Mouse (Mus musculus) layer of hippocampus, adult 2 months (tissue): ENCODE results near the gene R3hdml. TPM values are rescaled to one million over a fixed set of nuclear protein-coding genes. Genes with fewer than 3 reads are reported as not detected.

Source experiments
- DNase-seq, 2 experiments: peaks; one replicate each; pipeline ENCODE4 v3.0.0; 2022; ENCODE audit warnings: low spot score in 2 of 2
- H3K27ac ChIP-seq: fragments of 200-600 bp; 2 replicates; pipeline ENCODE4 v1.8.1; 2022
- H3K4me3 ChIP-seq: fragments of 200-600 bp; 2 replicates; pipeline ENCODE4 v1.8.1; 2022; ENCODE audit warnings: mild to moderate bottlenecking
- CTCF ChIP-seq: fragments of 200-600 bp; conservative IDR thresholded peaks from 2 replicates; pipeline ENCODE4 v1.8.1; 2022; ENCODE audit warnings: antibody characterized with exemption, mild to moderate bottlenecking, moderate library complexity
- total RNA-seq, 2 experiments: library from RNA; stranded (reverse); gene quantifications; 2 replicates each; pipeline ENCODE4 v1.2.3; 2021

Gene R3hdml
- total RNA-seq, 2 experiments from 2014 or later: not detected

- Histone ChIP-seq H3K27ac (no peak overlapping the region), H3K4me3 (peak overlapping the region; percentile 46)
- DNase-seq: peak; percentile 83 to 92
- peak; percentile 97 for TF ChIP-seq CTCF
Measured at GRCm38 (mm10) chr2:163534958-163535524, 42.9 kb downstream of the R3hdml start.

GRCm38 (mm10) chr2:163537443-163537842, 45.3 kb downstream of the R3hdml start:
- no peak for DNase-seq

GRCm38 (mm10) chr2:163538410-163538809, 46.3 kb downstream of the R3hdml start:
- TF ChIP-seq CTCF: no peak
- DNase-seq: peak in 1 of 2 experiments; percentile 8
- no peak overlapping the region for H3K4me3 ChIP-seq
- no peak overlapping the region for H3K27ac ChIP-seq

More at GRCm38 (mm10) chr2:163537443-163537842, 45.3 kb downstream of the R3hdml start:
- Histone ChIP-seq H3K27ac (no peak overlapping the region), H3K4me3 (no peak overlapping the region)
- TF ChIP-seq CTCF: no peak

GRCm38 (mm10) chr2:163539321-163540040, 47.4 kb downstream of the R3hdml start:
- Histone ChIP-seq H3K27ac (no peak overlapping the region), H3K4me3 (no peak overlapping the region)
- DNase-seq: no peak
- no peak for TF ChIP-seq CTCF

- Histone ChIP-seq H3K4me3 (no peak overlapping the region), H3K27ac (no peak overlapping the region)
- TF ChIP-seq CTCF: no peak
- DNase-seq: no peak
Measured at GRCm38 (mm10) chr2:163540231-163541117, 48.4 kb downstream of the R3hdml start.

- no peak for DNase-seq
- Histone ChIP-seq H3K4me3 (no peak overlapping the region), H3K27ac (no peak overlapping the region)
- TF ChIP-seq CTCF: no peak
Measured at GRCm38 (mm10) chr2:163541568-163542182, 49.6 kb downstream of the R3hdml start.

GRCm38 (mm10) chr2:163542674-163543073, 50.6 kb downstream of the R3hdml start:
- DNase-seq: no peak
- TF ChIP-seq CTCF: no peak
- Histone ChIP-seq H3K4me3 (no peak overlapping the region), H3K27ac (no peak overlapping the region)

GRCm38 (mm10) chr2:163546623-163547318, 54.7 kb downstream of the R3hdml start:
- H3K27ac ChIP-seq: no peak overlapping the region
- no peak for TF ChIP-seq CTCF
- DNase-seq: no peak
- H3K4me3 ChIP-seq: no peak overlapping the region

GRCm38 (mm10) chr2:163548822-163549221, 56.7 kb downstream of the R3hdml start:
- H3K27ac ChIP-seq: no peak overlapping the region
- no peak for DNase-seq
- no peak overlapping the region for H3K4me3 ChIP-seq
- no peak for TF ChIP-seq CTCF

GRCm38 (mm10) chr2:163549786-163550185, 57.7 kb downstream of the R3hdml start:
- Histone ChIP-seq H3K4me3 (no peak overlapping the region), H3K27ac (no peak overlapping the region)
- TF ChIP-seq CTCF: no peak
- no peak for DNase-seq

Other genes with a start within 250 kb of the R3hdml start
- under 1 TPM; 0.41 to 0.54 TPM for gene Jph2, start 94.3 kb upstream of the R3hdml start, total RNA-seq
- 10 to 100 TPM; 17.1 to 17.2 TPM for gene Oser1, start 67.6 kb upstream of the R3hdml start, total RNA-seq
- 10 to 100 TPM; 61.5 to 70.7 TPM for gene Gdap1l1, start 53.8 kb upstream of the R3hdml start, total RNA-seq
- 10 to 100 TPM; 19.0 to 20.0 TPM for gene Fitm2, start 19.7 kb upstream of the R3hdml start, total RNA-seq
- gene Hnf4a, start 14.5 kb downstream of the R3hdml start, total RNA-seq: not detected
- gene Ttpal, start 110.0 kb downstream of the R3hdml start, total RNA-seq: 10 to 100 TPM; 49.0 to 50.4 TPM
- 100 to 1,000 TPM; 198 to 204 TPM for gene Serinc3, start 152.8 kb downstream of the R3hdml start, total RNA-seq
- 10 to 100 TPM; 93.7 to 93.9 TPM for gene Pkig, start 166.1 kb downstream of the R3hdml start, total RNA-seq